Mouse (Mus musculus) limb, embryonic 14.5 days (tissue): ENCODE measurements around the gene Zfp202. TPM values are rescaled to one million over a fixed set of nuclear protein-coding genes. Genes with fewer than 3 reads are reported as not detected.

Source experiments
- ATAC-seq: fragments of 200-750 bp; cut with Nextera tagmentation; 2 replicates; pipeline ENCODE4 v1.8.0; 2017; ENCODE audit warnings: low read depth, moderate number of reproducible peaks, moderate TSS enrichment; ENCODE audit not compliant: low FRiP score
- DNase-seq: peaks from one replicate; pipeline ENCODE4 v3.0.0-alpha.2; 2015; ENCODE audit warnings: low spot score
- H3K27ac ChIP-seq: fragments of 300-500 bp; sonication (generic); replicated peaks from 2 replicates; pipeline ENCODE4 v1.5.1; 2014; ENCODE audit warnings: low read depth, mild to moderate bottlenecking, low read length, moderate library complexity, mixed read lengths
- H3K27me3 ChIP-seq: fragments of 300-500 bp; sonication (generic); 2 replicates; pipeline ENCODE4 v1.6.1; 2014; ENCODE audit warnings: low read length, mixed read lengths; ENCODE audit not compliant: control insufficient read depth, insufficient read depth
- H3K36me3 ChIP-seq: fragments of 300-500 bp; sonication (generic); 2 replicates; pipeline ENCODE4 v1.6.1; 2014; ENCODE audit warnings: mild to moderate bottlenecking, low read length, moderate library complexity, mixed read lengths; ENCODE audit not compliant: control insufficient read depth, insufficient read depth
- H3K4me1 ChIP-seq: fragments of 300-500 bp; sonication (generic); 2 replicates; pipeline ENCODE4 v1.6.1; 2014; ENCODE audit warnings: antibody characterized with exemption, low read length, mixed read lengths; ENCODE audit not compliant: control insufficient read depth, insufficient read depth
- H3K4me2 ChIP-seq: fragments of 300-500 bp; sonication (generic); replicated peaks from 2 replicates; pipeline ENCODE4 v1.6.1; 2014; ENCODE audit warnings: low read depth, mild to moderate bottlenecking, low read length, moderate library complexity; ENCODE audit not compliant: severe bottlenecking
- H3K4me3 ChIP-seq: fragments of 300-500 bp; sonication (generic); replicated peaks from 2 replicates; pipeline ENCODE4 v1.5.1; 2014; ENCODE audit warnings: low read length
- H3K9ac ChIP-seq: fragments of 300-500 bp; sonication (generic); 2 replicates; pipeline ENCODE4 v1.6.1; 2014; ENCODE audit warnings: mild to moderate bottlenecking, low read depth, low read length, moderate library complexity; ENCODE audit not compliant: severe bottlenecking
- H3K9me3 ChIP-seq: fragments of 300-500 bp; sonication (generic); 2 replicates; pipeline ENCODE4 v1.6.1; 2016; ENCODE audit warnings: low read length; ENCODE audit not compliant: control insufficient read depth
- POLR2A ChIP-seq: fragments of 200-500 bp; IDR thresholded peaks from 2 replicates; pipeline ENCODE4 v1.8.0; 2012; ENCODE audit warnings: inconsistent platforms, mild to moderate bottlenecking, moderate library complexity, borderline replicate concordance; ENCODE audit not compliant: insufficient read depth, insufficient read length; ENCODE audit errors: extremely low read depth
- WGBS: fragments of 180-500 bp; shearing (Covaris S2); extraction: QIAGEN DNeasy Blood & Tissue Kit; methylation state at CpG from one replicate; pipeline ENCODE4 v1.1.7; 2014; 5-methylcytosine and 5-hydroxymethylcytosine counted together
- polyA plus RNA-seq, 2 experiments: library from polyadenylated mRNA; depleted of rRNA in 1 of 2; stranded (reverse) in 1 of 2; unstranded in 1 of 2; fragments of >200 nt; fragmentation: Nextera tagmentation in 1 of 2; extraction: Ambion mirVana in 1 of 2; gene quantifications; 2 replicates each; pipeline versions ENCODE4 v1.2.1 to v1.2.3; 2012 to 2014

Zfp202 gene
- polyA plus RNA-seq, 2 experiments: 6.3 to 6.7 TPM

GRCm38 (mm10) chr9:40191086-40191876 lies 835 bp upstream of the Zfp202 start:
- no peaks in the 10 kb centered on the region for H3K27me3 ChIP-seq
- no peak for TF ChIP-seq POLR2A
- peak overlapping the region; percentile 85 for H3K4me3 ChIP-seq
- no peaks in the 10 kb centered on the region for H3K9me3 ChIP-seq
- peak overlapping the region; percentile 88; the same call in 1 of the 2 replicates for H3K9ac ChIP-seq
- no peaks in the 10 kb centered on the region for H3K36me3 ChIP-seq
- WGBS: 89% methylated on average over 9 of the region's 9 CpGs
- no peak for DNase-seq
- peak overlapping the region; percentile 84 for H3K4me2 ChIP-seq
- no peak overlapping the region for H3K27ac ChIP-seq
- no peak for ATAC-seq
- H3K4me1 ChIP-seq: peaks cover 14% of the 10 kb centered on the region

- ATAC-seq (no peak), DNase-seq (no peak)
- 90% methylated on average over 3 of the region's 3 CpGs for WGBS
- no peaks in the 10 kb centered on the region for H3K27me3 ChIP-seq
- no peak overlapping the region for H3K4me2 ChIP-seq
- no peak overlapping the region for H3K4me3 ChIP-seq
- H3K36me3 ChIP-seq: no peaks in the 10 kb centered on the region
- H3K4me1 ChIP-seq: peaks cover 14% of the 10 kb centered on the region
- no peaks in the 10 kb centered on the region for H3K9me3 ChIP-seq
- no peak for TF ChIP-seq POLR2A
- no peak overlapping the region for H3K27ac ChIP-seq
- no peak overlapping the region for H3K9ac ChIP-seq
These were observed 3.9 kb downstream of the Zfp202 start for GRCm38 (mm10) chr9:40195981-40196380.

GRCm38 (mm10) chr9:40206546-40206950 lies 14.4 kb downstream of the Zfp202 start:
- H3K4me3 ChIP-seq: no peak overlapping the region
- no peak overlapping the region for H3K27ac ChIP-seq
- TF ChIP-seq POLR2A: no peak
- H3K4me2 ChIP-seq: no peak overlapping the region
- no peaks in the 10 kb centered on the region for H3K27me3 ChIP-seq
- DNase-seq (no peak), ATAC-seq (no peak)
- H3K9ac ChIP-seq: no peak overlapping the region
- H3K9me3 ChIP-seq: no peaks in the 10 kb centered on the region
- H3K36me3 ChIP-seq: peaks cover 43% of the 10 kb centered on the region
- H3K4me1 ChIP-seq: no peaks in the 10 kb centered on the region
- 76% methylated on average over 5 of the region's 5 CpGs for WGBS

- H3K4me3 ChIP-seq: no peak overlapping the region
- H3K27ac ChIP-seq: no peak overlapping the region
- DNase-seq (no peak), ATAC-seq (no peak)
- H3K9me3 ChIP-seq: no peaks in the 10 kb centered on the region
- TF ChIP-seq POLR2A: no peak
- H3K9ac ChIP-seq: no peak overlapping the region
- H3K4me2 ChIP-seq: no peak overlapping the region
- no peaks in the 10 kb centered on the region for H3K4me1 ChIP-seq
- 84% methylated on average over 2 of the region's 2 CpGs for WGBS
- H3K27me3 ChIP-seq: no peaks in the 10 kb centered on the region
- peaks cover 60% of the 10 kb centered on the region for H3K36me3 ChIP-seq
These were observed 18.6 kb downstream of the Zfp202 start for GRCm38 (mm10) chr9:40210744-40211143.

GRCm38 (mm10) chr9:40214058-40214457 lies 21.9 kb downstream of the Zfp202 start:
- no peaks in the 10 kb centered on the region for H3K27me3 ChIP-seq
- no peak overlapping the region for H3K9ac ChIP-seq
- H3K4me2 ChIP-seq: no peak overlapping the region
- peaks cover 41% of the 10 kb centered on the region for H3K36me3 ChIP-seq
- 85% methylated on average over 5 of the region's 5 CpGs for WGBS
- ATAC-seq: no peak
- H3K9me3 ChIP-seq: no peaks in the 10 kb centered on the region
- no peak for TF ChIP-seq POLR2A
- H3K27ac ChIP-seq: no peak overlapping the region
- H3K4me3 ChIP-seq: no peak overlapping the region
- no peaks in the 10 kb centered on the region for H3K4me1 ChIP-seq
- DNase-seq: no peak
